Comparison of ENCODE assay signal across 23 mouse cellular contexts in genomic region chr3:121343224-121343623, GRCm38 (mm10). TPM values are rescaled to one million over a fixed set of nuclear protein-coding genes. Genes with fewer than 3 reads are reported as not detected.
DNase-seq lines count a peak whose midpoint lies in the region; ATAC-seq and TF ChIP-seq lines count a peak whose summit lies in the region.
"Had no signal": no experiment of that assay in that cellular context is flagged by ENCODE, and none has a peak within 500 bp of the region (broad histone marks: within the 10 kb centered on the region; RNA-seq: fewer than 3 reads in every experiment).

No protein-coding gene starts in this region.

- H3K9me3 ChIP-seq in midbrain, embryonic 11.5 days (ENCODE audit: control insufficient read depth, low read length) = no peaks in the 10 kb centered on the region
- H3K9me3 ChIP-seq in midbrain, embryonic 13.5 days = no peaks in the 10 kb centered on the region
- no peaks in the 10 kb centered on the region for H3K9me3 ChIP-seq in embryonic facial prominence, embryonic 12.5 days
- H3K9me3 ChIP-seq: hindbrain, embryonic 13.5 days; limb, embryonic 13.5 days; liver, embryonic 13.5 days; midbrain, embryonic 15.5 days; stomach, embryonic 15.5 days had no signal

- H3K27ac ChIP-seq in midbrain, embryonic 11.5 days (ENCODE audit: low read depth, low read length) = no peak overlapping the region
- no peak overlapping the region for H3K27ac ChIP-seq in midbrain, embryonic 13.5 days
- H3K27ac ChIP-seq in embryonic facial prominence, embryonic 12.5 days = peak overlapping the region; percentile 91; the same call in 1 of the 2 replicates
- H3K27ac ChIP-seq in layer of hippocampus, adult 2 months = no peak overlapping the region
- H3K27ac ChIP-seq: hindbrain, embryonic 13.5 days; kidney, postnatal 0 days; liver, embryonic 13.5 days; midbrain, embryonic 15.5 days had no signal

- intact Hi-C loops in left cerebral cortex, postnatal 36 days (cut with DNase I) = no loop called here

- no peaks in the 10 kb centered on the region for H3K27me3 ChIP-seq in midbrain, embryonic 11.5 days (ENCODE audit: control insufficient read depth, insufficient read depth, low read length)
- H3K27me3 ChIP-seq in midbrain, embryonic 13.5 days = 0 out of 2 replicates have a peak, but pooled peaks cover 3% of the 10 kb centered on the region
- H3K27me3 ChIP-seq in embryonic facial prominence, embryonic 12.5 days = no peaks in the 10 kb centered on the region
- H3K27me3 ChIP-seq: hindbrain, embryonic 13.5 days; limb, embryonic 13.5 days; liver, embryonic 13.5 days; midbrain, embryonic 15.5 days; stomach, embryonic 15.5 days had no signal

- no peak for ATAC-seq in midbrain, embryonic 11.5 days (ENCODE audit: low FRiP score)
- no peak for ATAC-seq in midbrain, embryonic 13.5 days
- no peak for ATAC-seq in embryonic facial prominence, embryonic 12.5 days (ENCODE audit: insufficient number of reproducible peaks, insufficient read depth, low FRiP score, low TSS enrichment)
- ATAC-seq: activated CD4-positive, CD25-positive, alpha-beta regulatory T cell, adult 4 months; inflammation-experienced regulatory T-cells, adult 6 months; midbrain, embryonic 15.5 days had no signal

- H3K4me1 ChIP-seq in midbrain, embryonic 11.5 days (ENCODE audit: control insufficient read depth, insufficient read depth, low read length) = peaks cover 18% of the 10 kb centered on the region
- peaks cover 47% of the 10 kb centered on the region for H3K4me1 ChIP-seq in midbrain, embryonic 13.5 days (replicated peaks)
- peaks cover 34% of the 10 kb centered on the region for H3K4me1 ChIP-seq in embryonic facial prominence, embryonic 12.5 days

- DNase-seq in midbrain, embryonic 11.5 days (ENCODE audit: low spot score, missing footprints) = peak; percentile 79
- peak; percentile 87 for DNase-seq in naive thymus-derived CD4-positive, alpha-beta T cell, adult 2 months (ENCODE audit: low read depth)
- DNase-seq in thymus, postnatal 4 days = peak; percentile 48
- DNase-seq in left cerebral cortex, postnatal 36 days (ENCODE audit: low spot score in 2 of 2) = no peak
- DNase-seq in cerebellum, postnatal 36 days = no peak
- no peak for DNase-seq in layer of hippocampus, adult 2 months (ENCODE audit: low spot score in 2 of 2)
- DNase-seq: adrenal gland, postnatal 10 days; cerebellum, adult 8-10 months; gastrocnemius, postnatal 25 days; layer of hippocampus, postnatal 36 days; liver, embryonic 13.5 days; lung, embryonic 14.5 days; right cerebral cortex, postnatal 4 days had no signal

- TF ChIP-seq CTCF in layer of hippocampus, adult 2 months (conservative IDR thresholded peaks at IDR 0.05) = no peak

- H3K36me3 ChIP-seq in midbrain, embryonic 11.5 days (ENCODE audit: control insufficient read depth, insufficient read depth, low read length) = no peaks in the 10 kb centered on the region
- H3K36me3 ChIP-seq in midbrain, embryonic 13.5 days = no peaks in the 10 kb centered on the region
- no peaks in the 10 kb centered on the region for H3K36me3 ChIP-seq in embryonic facial prominence, embryonic 12.5 days
- H3K36me3 ChIP-seq: hindbrain, embryonic 13.5 days; limb, embryonic 13.5 days; liver, embryonic 13.5 days; midbrain, embryonic 15.5 days; stomach, embryonic 15.5 days had no signal

- no peak overlapping the region for H3K4me3 ChIP-seq in midbrain, embryonic 11.5 days (ENCODE audit: low read depth, low read length)
- no peak overlapping the region for H3K4me3 ChIP-seq in midbrain, embryonic 13.5 days (replicated peaks)
- no peak overlapping the region for H3K4me3 ChIP-seq in embryonic facial prominence, embryonic 12.5 days
- no peak overlapping the region for H3K4me3 ChIP-seq in layer of hippocampus, adult 2 months
- H3K4me3 ChIP-seq: hindbrain, embryonic 13.5 days; limb, embryonic 13.5 days; liver, embryonic 13.5 days; midbrain, embryonic 15.5 days; myocyte; stomach, embryonic 15.5 days had no signal

- no peak overlapping the region for H3K9ac ChIP-seq in midbrain, embryonic 11.5 days (ENCODE audit: low read length)
- no peak overlapping the region for H3K9ac ChIP-seq in midbrain, embryonic 13.5 days (replicated peaks)
- no peak overlapping the region for H3K9ac ChIP-seq in embryonic facial prominence, embryonic 12.5 days
- H3K9ac ChIP-seq: hindbrain, embryonic 13.5 days; limb, embryonic 13.5 days; liver, embryonic 13.5 days; midbrain, embryonic 15.5 days; stomach, embryonic 15.5 days had no signal

- WGBS in midbrain, embryonic 11.5 days = 45% methylated on average over 7 of the region's 7 CpGs
- 49% methylated on average over 7 of the region's 7 CpGs for WGBS in midbrain, embryonic 13.5 days
- 86% methylated on average over 7 of the region's 7 CpGs for WGBS in embryonic facial prominence, embryonic 12.5 days

- no peak overlapping the region for H3K4me2 ChIP-seq in midbrain, embryonic 11.5 days
- no peak overlapping the region for H3K4me2 ChIP-seq in midbrain, embryonic 13.5 days (replicated peaks)
- H3K4me2 ChIP-seq in embryonic facial prominence, embryonic 12.5 days (replicated peaks) = no peak overlapping the region
- H3K4me2 ChIP-seq: hindbrain, embryonic 13.5 days; limb, embryonic 13.5 days; liver, embryonic 13.5 days; lung, embryonic 14.5 days; midbrain, embryonic 15.5 days; stomach, embryonic 15.5 days had no signal

RNA-seq across cellular contexts. Expression of gene Alg14, which starts 51.7 kb away (rescaled TPM):
- 37.6 and 38.0 TPM in 2 replicates for polyA plus RNA-seq in midbrain, embryonic 11.5 days (2014; fragmentation: Nextera tagmentation; extraction: Ambion mirVana)
- polyA plus RNA-seq in midbrain, embryonic 13.5 days (2015; fragmentation: Nextera tagmentation; extraction: Ambion mirVana) = 31.7 and 34.0 TPM in 2 replicates
- 31.1 and 33.6 TPM in 2 replicates for polyA plus RNA-seq in embryonic facial prominence, embryonic 12.5 days (2016; fragmentation: Nextera tagmentation; extraction: Ambion mirVana)
- total RNA-seq in left cerebral cortex, postnatal 36 days (2021) = 10 to 100 TPM; 12.8 to 13.8 TPM
- 10 to 100 TPM in 1 of 2 experiments, 1 to 10 TPM in 1; 9.8 to 13.6 TPM for total RNA-seq in layer of hippocampus, adult 2 months (2021)

Comparison
In these comparisons a context has a peak if more than half of its experiments do, and no peak if none do; other contexts are left out.
1. DNase-seq: peak in midbrain, embryonic 11.5 days (single experiment), naive thymus-derived CD4-positive, alpha-beta T cell, adult 2 months (single experiment) and thymus, postnatal 4 days (single experiment); none in left cerebral cortex, postnatal 36 days (0 of 2), cerebellum, postnatal 36 days (0 of 2) and layer of hippocampus, adult 2 months (0 of 2).